Mouse (Mus musculus): Measurements from ENCODE around the gene Eps15l1.

DNA sequence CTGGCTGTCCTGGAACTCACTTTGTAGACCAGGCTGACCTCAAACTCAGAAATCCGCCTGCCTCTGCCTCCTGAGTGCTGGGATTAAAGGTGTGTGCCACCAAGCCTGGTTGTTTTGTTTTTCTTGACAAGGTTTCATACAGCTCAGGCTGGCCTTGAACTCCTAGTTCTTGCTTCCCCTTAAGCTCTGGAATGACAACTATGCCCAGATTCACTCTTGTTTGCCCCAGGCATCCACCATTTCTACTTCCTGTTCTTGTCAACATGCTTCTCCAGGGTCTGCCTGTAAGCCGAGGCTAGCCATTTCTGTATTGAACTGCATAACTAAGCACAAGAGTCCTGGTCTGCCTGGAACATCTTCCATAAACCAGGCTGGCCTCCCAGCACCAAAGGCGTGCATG, 92.1 kb downstream of the Eps15l1 start:
- TF ChIP-seq CTCF (IDR thresholded peaks at IDR 0.05; ENCODE audit: low read depth, low read length) (no peak), POLR2A (IDR thresholded peaks at IDR 0.05; ENCODE audit: borderline replicate concordance, low read depth, low read length) (no peak)
